Mouse (Mus musculus): ENCODE data around the gene Lrrn3. TPM values are rescaled to one million over a fixed set of nuclear protein-coding genes. Genes with fewer than 3 reads are reported as not detected.

Lrrn3 gene
- 86.7 TPM for polyA plus RNA-seq (2014; fragmentation: Illumina TruSeq; extraction: RNeasy Lipid Tissue Mini Kit (QIAGEN cat#74804); ENCODE audit: low read depth, low replicate concordance)

DNA sequence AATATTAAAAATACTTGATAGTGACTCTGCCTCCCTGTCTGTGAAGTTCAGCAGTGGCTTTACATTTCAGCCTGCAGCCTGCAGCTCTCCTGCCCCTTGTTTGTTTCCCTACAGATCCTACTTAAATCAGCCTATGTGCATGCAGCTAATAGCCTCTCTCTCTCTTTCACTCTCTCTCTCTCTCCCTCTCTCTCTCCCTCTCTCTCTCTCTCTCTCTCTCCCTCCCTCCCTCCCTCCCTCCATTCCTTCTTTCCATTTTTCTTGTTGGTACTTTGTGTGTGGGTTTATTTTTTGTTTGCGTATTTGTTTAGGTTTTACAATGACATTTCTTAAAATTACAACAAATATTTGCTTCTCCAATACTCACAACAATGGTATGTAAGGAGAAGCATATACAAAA, at the start of gene Lrrn3:
Lrrn3 (minus strand) TSS at position 101 of the 400 bp plus-strand sequence.

